Mouse (Mus musculus): Measurements from ENCODE around the gene Dctn1.

- TF ChIP-seq POLR2A (IDR thresholded peaks at IDR 0.05; ENCODE audit: insufficient read depth, low read depth, low read length) = no peak
- no peak for TF ChIP-seq EP300 (IDR thresholded peaks at IDR 0.05; ENCODE audit: insufficient read depth, low read depth, low read length)
- TF ChIP-seq CTCF (IDR thresholded peaks at IDR 0.05) = peak; percentile 46
Observed at GRCm38 (mm10) chr6:83184858-83185435, 19.2 kb downstream of the Dctn1 start.

Measured in heart, adult 2 months (tissue).